Mouse (Mus musculus): ENCODE results near the gene Ankub1.
A peak's percentile ranks its signal among the peaks of the same experiment; 100 is the strongest.

The Ankub1 gene

GRCm38 (mm10) chr3:57692719-57693118, at the start of gene Ankub1:
TSS of gene Ankub1 (minus strand) at chr3:57692799.
- Histone ChIP-seq H3K4me3 (replicated peaks; ENCODE audit: low read length) (no peak within 1 kb of the TSS), H3K36me3 (ENCODE audit: insufficient read depth, low read length) (no peaks in the 10 kb centered on the region), H3K27me3 (ENCODE audit: insufficient read depth, low read length) (no peaks in the 10 kb centered on the region), H3K9me3 (ENCODE audit: low read length) (peaks cover 9% of the 10 kb centered on the region), H3K4me1 (replicated peaks; ENCODE audit: low read depth, low read length) (no peaks in the 10 kb centered on the region)
- TF ChIP-seq POU5F1 (IDR thresholded peaks at IDR 0.05; ENCODE audit: borderline replicate concordance, low read length), result no peak
- TF ChIP-seq CTCF (conservative IDR thresholded peaks at IDR 0.05; ENCODE audit: low read length), result no peak
- no peak for TF ChIP-seq NANOG (IDR thresholded peaks at IDR 0.05; ENCODE audit: borderline replicate concordance, low read length)

GRCm38 (mm10) chr3:57739830-57740229, 47.2 kb upstream of the Ankub1 start:
- Histone ChIP-seq H3K4me1 (replicated peaks; ENCODE audit: low read depth, low read length) (peaks cover 30% of the 10 kb centered on the region), H3K27me3 (ENCODE audit: insufficient read depth, low read length) (no peaks in the 10 kb centered on the region)

GRCm38 (mm10) chr3:57736419-57737095, 44.0 kb upstream of the Ankub1 start:
- H3K4me1 ChIP-seq (replicated peaks; ENCODE audit: low read depth, low read length), result peaks cover 54% of the 10 kb centered on the region
- H3K4me3 ChIP-seq (replicated peaks; ENCODE audit: low read length), result peak overlapping the region; percentile 89
- TF ChIP-seq POU5F1 (IDR thresholded peaks at IDR 0.05; ENCODE audit: borderline replicate concordance, low read length), result no peak
- TF ChIP-seq NANOG (IDR thresholded peaks at IDR 0.05; ENCODE audit: borderline replicate concordance, low read length), result no peak
- no peak for TF ChIP-seq CTCF (conservative IDR thresholded peaks at IDR 0.05; ENCODE audit: low read length)
- no peaks in the 10 kb centered on the region for H3K27me3 ChIP-seq (ENCODE audit: insufficient read depth, low read length)
- H3K36me3 ChIP-seq (ENCODE audit: insufficient read depth, low read length), result no peaks in the 10 kb centered on the region
- H3K9me3 ChIP-seq (ENCODE audit: low read length), result no peaks in the 10 kb centered on the region

More at GRCm38 (mm10) chr3:57739830-57740229, 47.2 kb upstream of the Ankub1 start:
- no peak overlapping the region for H3K4me3 ChIP-seq (replicated peaks; ENCODE audit: low read length)
- H3K36me3 ChIP-seq (ENCODE audit: insufficient read depth, low read length), result no peaks in the 10 kb centered on the region
- TF ChIP-seq NANOG (IDR thresholded peaks at IDR 0.05; ENCODE audit: borderline replicate concordance, low read length), result no peak
- no peak for TF ChIP-seq CTCF (conservative IDR thresholded peaks at IDR 0.05; ENCODE audit: low read length)
- TF ChIP-seq POU5F1 (IDR thresholded peaks at IDR 0.05; ENCODE audit: borderline replicate concordance, low read length), result no peak
- H3K9me3 ChIP-seq (ENCODE audit: low read length), result no peaks in the 10 kb centered on the region

GRCm38 (mm10) chr3:57735511-57736370, 43.1 kb upstream of the Ankub1 start, which contains the start of gene Rnf13:
TSS of gene Rnf13 (plus strand) at chr3:57736062.
- H3K36me3 ChIP-seq (ENCODE audit: insufficient read depth, low read length), result no peaks in the 10 kb centered on the region
- peaks cover 60% of the 10 kb centered on the region for H3K4me1 ChIP-seq (replicated peaks; ENCODE audit: low read depth, low read length)
- peak within 1 kb of the TSS; percentile 89 for H3K4me3 ChIP-seq (replicated peaks; ENCODE audit: low read length)
- H3K27me3 ChIP-seq (ENCODE audit: insufficient read depth, low read length), result no peaks in the 10 kb centered on the region
- TF ChIP-seq POU5F1 (IDR thresholded peaks at IDR 0.05; ENCODE audit: borderline replicate concordance, low read length) (no peak), CTCF (conservative IDR thresholded peaks at IDR 0.05; ENCODE audit: low read length) (no peak), NANOG (IDR thresholded peaks at IDR 0.05; ENCODE audit: borderline replicate concordance, low read length) (no peak)
- H3K9me3 ChIP-seq (ENCODE audit: low read length), result no peaks in the 10 kb centered on the region

GRCm38 (mm10) chr3:57732206-57732915, 39.8 kb upstream of the Ankub1 start:
- no peaks in the 10 kb centered on the region for H3K27me3 ChIP-seq (ENCODE audit: insufficient read depth, low read length)
- H3K9me3 ChIP-seq (ENCODE audit: low read length), result no peaks in the 10 kb centered on the region
- TF ChIP-seq CTCF (conservative IDR thresholded peaks at IDR 0.05; ENCODE audit: low read length), result no peak
- H3K4me3 ChIP-seq (replicated peaks; ENCODE audit: low read length), result no peak overlapping the region
- H3K4me1 ChIP-seq (replicated peaks; ENCODE audit: low read depth, low read length), result peaks cover 54% of the 10 kb centered on the region
- H3K36me3 ChIP-seq (ENCODE audit: insufficient read depth, low read length), result no peaks in the 10 kb centered on the region

- Histone ChIP-seq H3K4me3 (replicated peaks; ENCODE audit: low read length) (no peak overlapping the region), H3K36me3 (ENCODE audit: insufficient read depth, low read length) (no peaks in the 10 kb centered on the region), H3K4me1 (replicated peaks; ENCODE audit: low read depth, low read length) (peaks cover 7% of the 10 kb centered on the region), H3K27me3 (ENCODE audit: insufficient read depth, low read length) (no peaks in the 10 kb centered on the region), H3K9me3 (ENCODE audit: low read length) (no peaks in the 10 kb centered on the region)
- TF ChIP-seq NANOG (IDR thresholded peaks at IDR 0.05; ENCODE audit: borderline replicate concordance, low read length) (no peak), POU5F1 (IDR thresholded peaks at IDR 0.05; ENCODE audit: borderline replicate concordance, low read length) (no peak), CTCF (conservative IDR thresholded peaks at IDR 0.05; ENCODE audit: low read length) (no peak)
Measured at GRCm38 (mm10) chr3:57714151-57714550, 21.6 kb upstream of the Ankub1 start.

- TF ChIP-seq CTCF (conservative IDR thresholded peaks at IDR 0.05; ENCODE audit: low read length) (no peak), POU5F1 (IDR thresholded peaks at IDR 0.05; ENCODE audit: borderline replicate concordance, low read length) (no peak), NANOG (IDR thresholded peaks at IDR 0.05; ENCODE audit: borderline replicate concordance, low read length) (no peak)
- Histone ChIP-seq H3K36me3 (ENCODE audit: insufficient read depth, low read length) (no peaks in the 10 kb centered on the region), H3K9me3 (ENCODE audit: low read length) (0 out of 2 replicates have a peak, but pooled peaks cover 3% of the 10 kb centered on the region), H3K4me1 (replicated peaks; ENCODE audit: low read depth, low read length) (no peaks in the 10 kb centered on the region), H3K4me3 (replicated peaks; ENCODE audit: low read length) (no peak overlapping the region), H3K27me3 (ENCODE audit: insufficient read depth, low read length) (no peaks in the 10 kb centered on the region)
Measured at GRCm38 (mm10) chr3:57696779-57697178, 4.2 kb upstream of the Ankub1 start.

- no peak for TF ChIP-seq POU5F1 (IDR thresholded peaks at IDR 0.05; ENCODE audit: borderline replicate concordance, low read length)
- TF ChIP-seq NANOG (IDR thresholded peaks at IDR 0.05; ENCODE audit: borderline replicate concordance, low read length), result no peak
- no peak for TF ChIP-seq CTCF (conservative IDR thresholded peaks at IDR 0.05; ENCODE audit: low read length)
- no peaks in the 10 kb centered on the region for H3K4me1 ChIP-seq (replicated peaks; ENCODE audit: low read depth, low read length)
Measured at GRCm38 (mm10) chr3:57696249-57696648, 3.6 kb upstream of the Ankub1 start.

More at GRCm38 (mm10) chr3:57696249-57696648, 3.6 kb upstream of the Ankub1 start:
- H3K36me3 ChIP-seq (ENCODE audit: insufficient read depth, low read length), result no peaks in the 10 kb centered on the region
- H3K27me3 ChIP-seq (ENCODE audit: insufficient read depth, low read length), result no peaks in the 10 kb centered on the region
- 0 out of 2 replicates have a peak, but pooled peaks cover 3% of the 10 kb centered on the region for H3K9me3 ChIP-seq (ENCODE audit: low read length)
- H3K4me3 ChIP-seq (replicated peaks; ENCODE audit: low read length), result no peak overlapping the region
